Mouse (Mus musculus) erythroblast, embryonic 14.5 days (primary cell): ENCODE results near the gene Pwwp2b.

Experiments used
- GATA1 ChIP-seq: IDR thresholded peaks from 2 replicates; pipeline ENCODE4 v1.6.1; 2012; ENCODE audit warnings: low read length, inconsistent platforms, mixed read lengths
- TAL1 ChIP-seq: IDR thresholded peaks from 3 replicates; pipeline ENCODE4 v1.6.1; 2012; ENCODE audit warnings: low read length, inconsistent platforms, mixed read lengths

DNA sequence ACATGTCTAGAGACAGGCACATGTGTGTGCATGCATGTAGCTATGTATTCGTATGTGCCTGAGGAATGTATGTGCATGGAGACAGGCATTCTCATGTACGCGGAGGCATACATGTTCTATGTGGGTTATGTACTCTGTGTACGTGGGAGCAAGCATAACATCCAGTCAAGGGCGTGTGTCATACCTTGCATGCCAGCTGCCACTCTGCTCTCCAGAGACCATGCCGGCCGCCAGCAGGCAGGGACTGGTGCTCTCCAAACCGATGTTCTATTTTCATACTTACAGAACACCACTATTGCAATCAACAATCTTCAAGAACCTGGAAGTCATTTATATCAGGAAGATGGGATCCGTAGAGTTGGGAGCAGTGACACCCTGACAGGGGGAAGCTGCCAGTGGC lies 31.8 kb upstream of the Pwwp2b start:
- TF ChIP-seq GATA1, result no peak
- no peak for TF ChIP-seq TAL1
